Mouse (Mus musculus) intestine, embryonic 14.5 days (tissue): ENCODE results near the gene Cmbl. TPM values are rescaled to one million over a fixed set of nuclear protein-coding genes. Genes with fewer than 3 reads are reported as not detected.
A peak's percentile ranks its signal among the peaks of the same experiment; 100 is the strongest.

ENCODE experiments used
- ATAC-seq: fragments of 200-750 bp; cut with Nextera tagmentation; replicated peaks from 2 replicates; pipeline ENCODE4 v1.8.0; 2017; ENCODE audit warnings: low read depth, moderate number of reproducible peaks, moderate TSS enrichment, moderate library complexity; ENCODE audit not compliant: low FRiP score, low TSS enrichment
- DNase-seq: peaks from one replicate; pipeline ENCODE4 v3.0.0-alpha.2; 2018; ENCODE audit warnings: low spot score
- H3K27ac ChIP-seq: fragments of 300-500 bp; sonication (generic); 2 replicates; pipeline ENCODE4 v1.5.1; 2014; ENCODE audit warnings: low read depth, mild to moderate bottlenecking, control low read depth
- H3K27me3 ChIP-seq: fragments of 300-500 bp; sonication (generic); replicated peaks from 2 replicates; pipeline ENCODE4 v1.6.1; 2014; ENCODE audit warnings: low read length, control low read depth; ENCODE audit not compliant: control insufficient read depth, insufficient read depth
- H3K36me3 ChIP-seq: fragments of 300-500 bp; sonication (generic); 2 replicates; pipeline ENCODE4 v1.6.1; 2014; ENCODE audit warnings: low read length, control low read depth; ENCODE audit not compliant: control insufficient read depth, insufficient read depth
- H3K4me1 ChIP-seq: fragments of 300-500 bp; sonication (generic); replicated peaks from 2 replicates; pipeline ENCODE4 v1.6.1; 2014; ENCODE audit warnings: low read length, control low read depth, mixed read lengths; ENCODE audit not compliant: control insufficient read depth, insufficient read depth
- H3K4me2 ChIP-seq: fragments of 300-500 bp; sonication (generic); 2 replicates; pipeline ENCODE4 v1.6.1; 2014; ENCODE audit warnings: low read length
- H3K4me3 ChIP-seq: fragments of 300-500 bp; sonication (generic); 2 replicates; pipeline ENCODE4 v1.5.1; 2014; ENCODE audit warnings: low read depth, low read length, control low read depth, mixed read lengths
- H3K9ac ChIP-seq: fragments of 300-500 bp; sonication (generic); 2 replicates; pipeline ENCODE4 v1.6.1; 2014; ENCODE audit warnings: mild to moderate bottlenecking, low read length
- H3K9me3 ChIP-seq: fragments of 300-500 bp; sonication (generic); 2 replicates; pipeline ENCODE4 v1.6.1; 2016; ENCODE audit warnings: low read length, control low read depth; ENCODE audit not compliant: control insufficient read depth
- WGBS: fragments of 180-500 bp; shearing (Covaris S2); extraction: QIAGEN DNeasy Blood & Tissue Kit; methylation state at CpG from one replicate; pipeline ENCODE4 v1.1.7; 2014; 5-methylcytosine and 5-hydroxymethylcytosine counted together
- polyA plus RNA-seq: library from polyadenylated mRNA; unstranded; fragments of >200 nt; fragmentation: Nextera tagmentation; extraction: Ambion mirVana; gene quantifications from 2 replicates; pipeline ENCODE4 v1.2.1, GENCODE M21; 2014

Cmbl gene
- polyA plus RNA-seq = 10.0 and 12.0 TPM in 2 replicates

GRCm38 (mm10) chr15:31565184-31565583 is at the start of gene Cmbl:
Cmbl (plus strand) TSS chr15:31565389.
- ATAC-seq = no peak
- H3K4me1 ChIP-seq = peaks cover 19% of the 10 kb centered on the region
- H3K27me3 ChIP-seq = no peaks in the 10 kb centered on the region
- DNase-seq = no peak
- H3K9me3 ChIP-seq = no peaks in the 10 kb centered on the region
- H3K4me3 ChIP-seq = no peak within 1 kb of the TSS
- no peak within 1 kb of the TSS for H3K27ac ChIP-seq
- no peak within 1 kb of the TSS for H3K4me2 ChIP-seq
- no peak within 1 kb of the TSS for H3K9ac ChIP-seq
- no peaks in the 10 kb centered on the region for H3K36me3 ChIP-seq
- WGBS = 59% methylated on average over 5 of the region's 5 CpGs

GRCm38 (mm10) chr15:31517186-31517585 is 48.0 kb upstream of the Cmbl start:
- H3K36me3 ChIP-seq = no peaks in the 10 kb centered on the region
- ATAC-seq (no peak), DNase-seq (no peak)
- H3K27ac ChIP-seq = no peak overlapping the region
- H3K4me3 ChIP-seq = no peak overlapping the region
- no peak overlapping the region for H3K4me2 ChIP-seq
- no peaks in the 10 kb centered on the region for H3K9me3 ChIP-seq
- 93% methylated on average over 1 of the region's 1 CpGs for WGBS
- no peaks in the 10 kb centered on the region for H3K27me3 ChIP-seq
- H3K4me1 ChIP-seq = no peaks in the 10 kb centered on the region
- H3K9ac ChIP-seq = no peak overlapping the region

GRCm38 (mm10) chr15:31518371-31518770 is 46.8 kb upstream of the Cmbl start:
- H3K4me2 ChIP-seq = no peak overlapping the region
- no peak for ATAC-seq
- no peak overlapping the region for H3K27ac ChIP-seq
- 75% methylated on average over 2 of the region's 2 CpGs for WGBS
- no peaks in the 10 kb centered on the region for H3K9me3 ChIP-seq
- no peak for DNase-seq
- H3K36me3 ChIP-seq = no peaks in the 10 kb centered on the region
- H3K9ac ChIP-seq = no peak overlapping the region
- H3K27me3 ChIP-seq = no peaks in the 10 kb centered on the region
- no peaks in the 10 kb centered on the region for H3K4me1 ChIP-seq
- H3K4me3 ChIP-seq = no peak overlapping the region

GRCm38 (mm10) chr15:31519000-31519399 is 46.2 kb upstream of the Cmbl start:
- 76% methylated on average over 5 of the region's 5 CpGs for WGBS

GRCm38 (mm10) chr15:31526463-31526862 is 38.7 kb upstream of the Cmbl start:
- no peak overlapping the region for H3K4me3 ChIP-seq
- H3K9ac ChIP-seq = no peak overlapping the region
- H3K27me3 ChIP-seq = no peaks in the 10 kb centered on the region
- no peak overlapping the region for H3K27ac ChIP-seq
- WGBS = 90% methylated on average over 1 of the region's 1 CpGs
- ATAC-seq = no peak
- H3K9me3 ChIP-seq = no peaks in the 10 kb centered on the region
- no peak overlapping the region for H3K4me2 ChIP-seq
- no peak for DNase-seq
- H3K36me3 ChIP-seq = no peaks in the 10 kb centered on the region
- peaks cover 14% of the 10 kb centered on the region for H3K4me1 ChIP-seq

More at GRCm38 (mm10) chr15:31519000-31519399, 46.2 kb upstream of the Cmbl start:
- H3K4me1 ChIP-seq = no peaks in the 10 kb centered on the region
- no peak overlapping the region for H3K4me2 ChIP-seq
- no peak overlapping the region for H3K4me3 ChIP-seq
- H3K9ac ChIP-seq = no peak overlapping the region
- H3K36me3 ChIP-seq = no peaks in the 10 kb centered on the region
- no peaks in the 10 kb centered on the region for H3K9me3 ChIP-seq
- H3K27me3 ChIP-seq = no peaks in the 10 kb centered on the region
- DNase-seq (no peak), ATAC-seq (no peak)
- H3K27ac ChIP-seq = no peak overlapping the region

- WGBS = 94% methylated on average over 4 of the region's 4 CpGs
- Histone ChIP-seq H3K9ac (no peak overlapping the region), H3K4me2 (0 out of 2 replicates have a peak overlapping the region, but pooled peaks have one; percentile 85), H3K27ac (no peak overlapping the region), H3K9me3 (no peaks in the 10 kb centered on the region), H3K4me1 (peaks cover 14% of the 10 kb centered on the region), H3K36me3 (no peaks in the 10 kb centered on the region), H3K27me3 (no peaks in the 10 kb centered on the region), H3K4me3 (no peak overlapping the region)
- ATAC-seq (no peak), DNase-seq (no peak)
Observed at GRCm38 (mm10) chr15:31528477-31528876, 36.7 kb upstream of the Cmbl start.

- Histone ChIP-seq H3K9me3 (no peaks in the 10 kb centered on the region), H3K4me3 (peak overlapping the region; percentile 91), H3K27me3 (no peaks in the 10 kb centered on the region), H3K36me3 (no peaks in the 10 kb centered on the region), H3K9ac (peak overlapping the region; percentile 92; the same call in 1 of the 2 replicates), H3K4me2 (peak overlapping the region; percentile 85), H3K27ac (no peak overlapping the region), H3K4me1 (peaks cover 14% of the 10 kb centered on the region)
- ATAC-seq = no peak
- DNase-seq = no peak
- 29% methylated on average over 6 of the region's 6 CpGs for WGBS
Observed at GRCm38 (mm10) chr15:31529103-31529502, 36.1 kb upstream of the Cmbl start.

- ATAC-seq = peak; percentile 47
- Histone ChIP-seq H3K36me3 (no peaks in the 10 kb centered on the region), H3K27ac (peak overlapping the region; percentile 97), H3K9me3 (no peaks in the 10 kb centered on the region), H3K27me3 (no peaks in the 10 kb centered on the region), H3K4me2 (peak overlapping the region; percentile 85), H3K9ac (peak overlapping the region; percentile 92), H3K4me3 (peak overlapping the region; percentile 91), H3K4me1 (peaks cover 14% of the 10 kb centered on the region)
- WGBS = under 1% methylated on average over 44 of the region's 56 CpGs
- DNase-seq = peak; percentile 82
Observed at GRCm38 (mm10) chr15:31529811-31530658, 35.2 kb upstream of the Cmbl start.
